Mouse (Mus musculus) myocyte (in vitro differentiated cells): ENCODE results near the gene Acp1. TPM values are rescaled to one million over a fixed set of nuclear protein-coding genes. Genes with fewer than 3 reads are reported as not detected.

Experiments
- H3K27me3 ChIP-seq: one replicate; pipeline ENCODE4 v1.6.1; 2011; ENCODE audit not compliant: control insufficient read depth, insufficient read depth, insufficient read length
- H3K36me3 ChIP-seq: one replicate; pipeline ENCODE4 v1.6.1; 2011; ENCODE audit not compliant: control insufficient read depth, insufficient read depth
- H3K4me2 ChIP-seq: one replicate; pipeline ENCODE4 v1.6.1; 2011; ENCODE audit warnings: low read depth, control low read depth
- H3K4me3 ChIP-seq: one replicate; pipeline ENCODE4 v1.5.1; 2011; ENCODE audit warnings: mild to moderate bottlenecking, control low read depth, moderate library complexity
- H3K79me2 ChIP-seq: one replicate; pipeline ENCODE4 v1.6.1; 2011; ENCODE audit not compliant: control insufficient read depth, insufficient read depth
- H3ac ChIP-seq: one replicate; pipeline ENCODE4 v1.6.1; 2011; ENCODE audit not compliant: control insufficient read depth, insufficient read length
- CEBPB ChIP-seq: IDR thresholded peaks from 2 replicates; pipeline ENCODE4 v1.6.1; 2011; ENCODE audit warnings: mild to moderate bottlenecking, moderate library complexity; ENCODE audit not compliant: poor library complexity, insufficient read depth, severe bottlenecking
- E2F4 ChIP-seq: IDR thresholded peaks from one replicate; pipeline ENCODE4 v1.6.1; 2011; ENCODE audit warnings: mild to moderate bottlenecking, control low read depth, moderate library complexity; ENCODE audit not compliant: insufficient read depth
- MAX ChIP-seq: IDR thresholded peaks from one replicate; pipeline ENCODE4 v1.6.1; 2011; ENCODE audit warnings: low read depth, mild to moderate bottlenecking, control low read depth
- MYOD1 ChIP-seq, 3 experiments: IDR thresholded peaks; one replicate each; pipeline ENCODE4 v1.6.1; 2011; ENCODE audit warnings: control low read depth in 2 of 3, low read depth in 2 of 3, mild to moderate bottlenecking in 2 of 3, moderate library complexity in 1 of 3; ENCODE audit not compliant: insufficient read length in 2 of 3, control insufficient read depth in 1 of 3
- MYOG ChIP-seq, 3 experiments: IDR thresholded peaks; one replicate each; pipeline ENCODE4 v1.6.1; 2011; ENCODE audit warnings: control low read depth in 2 of 3, low read depth in 2 of 3, mild to moderate bottlenecking in 2 of 3; ENCODE audit not compliant: insufficient read length in 2 of 3, control insufficient read depth in 1 of 3, insufficient read depth in 1 of 3
- POLR2A ChIP-seq: IDR thresholded peaks from one replicate; pipeline ENCODE4 v1.6.1; 2011; ENCODE audit warnings: low read depth, mild to moderate bottlenecking, control low read depth, moderate library complexity; ENCODE audit not compliant: insufficient read length
- POLR2AphosphoS2 ChIP-seq: IDR thresholded peaks from one replicate; pipeline ENCODE4 v1.6.1; 2011; ENCODE audit warnings: low read depth, control low read depth; ENCODE audit not compliant: insufficient read length
- REST ChIP-seq: IDR thresholded peaks from one replicate; pipeline ENCODE4 v1.6.1; 2011; ENCODE audit warnings: mild to moderate bottlenecking, control low read depth, moderate library complexity; ENCODE audit not compliant: insufficient read depth, insufficient read length
- SRF ChIP-seq: IDR thresholded peaks from one replicate; pipeline ENCODE4 v1.6.1; 2011; ENCODE audit warnings: low read depth; ENCODE audit not compliant: control insufficient read depth, insufficient read length
- TCF12 ChIP-seq: IDR thresholded peaks from one replicate; pipeline ENCODE4 v1.6.1; 2011; ENCODE audit warnings: mild to moderate bottlenecking, control low read depth; ENCODE audit not compliant: poor library complexity, insufficient read depth, severe bottlenecking
- TCF3 ChIP-seq: IDR thresholded peaks from one replicate; pipeline ENCODE4 v1.6.1; 2011; ENCODE audit warnings: low read depth, control low read depth; ENCODE audit not compliant: insufficient read length
- USF1 ChIP-seq: IDR thresholded peaks from one replicate; pipeline ENCODE4 v1.6.1; 2011; ENCODE audit warnings: low read depth, mild to moderate bottlenecking, control low read depth, moderate library complexity
- polyA plus RNA-seq: library from polyadenylated mRNA; unstranded; fragments of >200 nt; fragmentation: generic; extraction: Trizol; gene quantifications from one replicate; pipeline ENCODE4 v1.2.1, GENCODE M21; 2012; ENCODE audit warnings: missing spikeins

The Acp1 gene
- polyA plus RNA-seq, 1 experiment = 30.9 TPM

- TF ChIP-seq USF1 (no peak), POLR2A (no peak), CEBPB (no peak), E2F4 (no peak), MAX (no peak), MYOD1 (IDR thresholded peaks at IDR 0.05; ENCODE audit: control insufficient read depth in 1 of 3, insufficient read length in 2 of 3, low read depth in 2 of 3) (no peak), POLR2AphosphoS2 (no peak), MYOG (IDR thresholded peaks at IDR 0.05; ENCODE audit: control insufficient read depth in 1 of 3, insufficient read depth in 1 of 3, insufficient read length in 2 of 3, low read depth in 2 of 3) (no peak), TCF12 (no peak), SRF (no peak), REST (no peak), TCF3 (no peak)
- Histone ChIP-seq H3K27me3 (no peaks in the 10 kb centered on the region), H3K36me3 (no peaks in the 10 kb centered on the region), H3ac (no peak overlapping the region), H3K4me3 (no peak overlapping the region), H3K79me2 (peaks cover 44% of the 10 kb centered on the region), H3K4me2 (no peak overlapping the region)
Observed at GRCm38 (mm10) chr12:30909881-30910280, 1.5 kb downstream of the Acp1 start.

GRCm38 (mm10) chr12:30908658-30909057 lies 2.7 kb downstream of the Acp1 start:
- no peak overlapping the region for H3ac ChIP-seq
- peaks cover 44% of the 10 kb centered on the region for H3K79me2 ChIP-seq
- no peaks in the 10 kb centered on the region for H3K36me3 ChIP-seq
- TF ChIP-seq TCF12 (no peak), POLR2AphosphoS2 (no peak), MAX (no peak), MYOD1 (IDR thresholded peaks at IDR 0.05; ENCODE audit: control insufficient read depth in 1 of 3, insufficient read length in 2 of 3, low read depth in 2 of 3) (no peak), CEBPB (no peak), TCF3 (no peak), E2F4 (no peak), REST (no peak), USF1 (no peak), MYOG (IDR thresholded peaks at IDR 0.05; ENCODE audit: control insufficient read depth in 1 of 3, insufficient read depth in 1 of 3, insufficient read length in 2 of 3, low read depth in 2 of 3) (no peak), SRF (no peak), POLR2A (no peak)
- no peaks in the 10 kb centered on the region for H3K27me3 ChIP-seq
- no peak overlapping the region for H3K4me3 ChIP-seq
- no peak overlapping the region for H3K4me2 ChIP-seq

- H3K27me3 ChIP-seq = no peaks in the 10 kb centered on the region
- no peaks in the 10 kb centered on the region for H3K36me3 ChIP-seq
- no peak overlapping the region for H3K4me3 ChIP-seq
- H3K4me2 ChIP-seq = no peak overlapping the region
- no peaks in the 10 kb centered on the region for H3K79me2 ChIP-seq
- no peak overlapping the region for H3ac ChIP-seq
- TF ChIP-seq POLR2AphosphoS2 (no peak), MAX (no peak), MYOD1 (IDR thresholded peaks at IDR 0.05; ENCODE audit: control insufficient read depth in 1 of 3, insufficient read length in 2 of 3, low read depth in 2 of 3) (no peak), MYOG (IDR thresholded peaks at IDR 0.05; ENCODE audit: control insufficient read depth in 1 of 3, insufficient read depth in 1 of 3, insufficient read length in 2 of 3, low read depth in 2 of 3) (no peak), CEBPB (no peak), TCF3 (no peak), REST (no peak), SRF (no peak), TCF12 (no peak), POLR2A (no peak)
Observed at GRCm38 (mm10) chr12:30897039-30897438, 14.3 kb downstream of the Acp1 start.

GRCm38 (mm10) chr12:30891438-30891837 lies 20.0 kb downstream of the Acp1 start:
- no peaks in the 10 kb centered on the region for H3K36me3 ChIP-seq
- no peak overlapping the region for H3ac ChIP-seq
- TF ChIP-seq POLR2A = no peak
- no peak for TF ChIP-seq TCF12
- no peak for TF ChIP-seq TCF3
- no peak for TF ChIP-seq E2F4
- no peak for TF ChIP-seq POLR2AphosphoS2
- TF ChIP-seq MYOG (IDR thresholded peaks at IDR 0.05; ENCODE audit: control insufficient read depth in 1 of 3, insufficient read depth in 1 of 3, insufficient read length in 2 of 3, low read depth in 2 of 3) = no peak
- TF ChIP-seq SRF = no peak
- no peak for TF ChIP-seq CEBPB
- no peak for TF ChIP-seq REST
- no peak for TF ChIP-seq MYOD1 (IDR thresholded peaks at IDR 0.05; ENCODE audit: control insufficient read depth in 1 of 3, insufficient read length in 2 of 3, low read depth in 2 of 3)
- no peak for TF ChIP-seq USF1
- no peak for TF ChIP-seq MAX
- H3K4me2 ChIP-seq = no peak overlapping the region
- no peaks in the 10 kb centered on the region for H3K79me2 ChIP-seq
- H3K4me3 ChIP-seq = no peak overlapping the region
- H3K27me3 ChIP-seq = peaks cover 5% of the 10 kb centered on the region

GRCm38 (mm10) chr12:30890067-30890466 lies 21.3 kb downstream of the Acp1 start:
- TF ChIP-seq POLR2AphosphoS2 (no peak), MYOD1 (IDR thresholded peaks at IDR 0.05; ENCODE audit: control insufficient read depth in 1 of 3, insufficient read length in 2 of 3, low read depth in 2 of 3) (no peak), E2F4 (no peak), TCF12 (no peak), MAX (no peak), POLR2A (no peak), CEBPB (no peak), TCF3 (no peak), REST (no peak), MYOG (IDR thresholded peaks at IDR 0.05; ENCODE audit: control insufficient read depth in 1 of 3, insufficient read depth in 1 of 3, insufficient read length in 2 of 3, low read depth in 2 of 3) (no peak), USF1 (no peak), SRF (no peak)
- H3K79me2 ChIP-seq = no peaks in the 10 kb centered on the region
- H3ac ChIP-seq = no peak overlapping the region
- H3K27me3 ChIP-seq = peaks cover 9% of the 10 kb centered on the region
- H3K4me2 ChIP-seq = no peak overlapping the region
- no peaks in the 10 kb centered on the region for H3K36me3 ChIP-seq
- no peak overlapping the region for H3K4me3 ChIP-seq
